Mouse (Mus musculus) forebrain, postnatal 0 days (tissue): ENCODE data around the gene Metrn. TPM values are rescaled to one million over a fixed set of nuclear protein-coding genes. Genes with fewer than 3 reads are reported as not detected.

ENCODE experiments used
- ATAC-seq: fragments of 200-750 bp; cut with Nextera tagmentation; 2 replicates; pipeline ENCODE4 v1.8.0; 2017; ENCODE audit warnings: mild to moderate bottlenecking, moderate library complexity
- DNase-seq: peaks from one replicate; pipeline ENCODE4 v3.0.0-alpha.2; 2015
- H3K27ac ChIP-seq: fragments of 300-500 bp; sonication (generic); 2 replicates; pipeline ENCODE4 v1.5.1; 2014; ENCODE audit warnings: low read depth, mild to moderate bottlenecking, antibody characterized with exemption, low read length, moderate library complexity, mixed read lengths
- H3K27me3 ChIP-seq: fragments of 300-500 bp; sonication (generic); 2 replicates; pipeline ENCODE4 v1.6.1; 2014; ENCODE audit warnings: mild to moderate bottlenecking, low read length, mixed read lengths; ENCODE audit not compliant: insufficient read depth
- H3K36me3 ChIP-seq: fragments of 300-500 bp; sonication (generic); 2 replicates; pipeline ENCODE4 v1.6.1; 2014; ENCODE audit warnings: mild to moderate bottlenecking, moderate library complexity; ENCODE audit not compliant: insufficient read depth
- H3K4me1 ChIP-seq: fragments of 300-500 bp; sonication (generic); 2 replicates; pipeline ENCODE4 v1.6.1; 2014; ENCODE audit warnings: antibody characterized with exemption; ENCODE audit not compliant: insufficient read depth
- H3K4me2 ChIP-seq: fragments of 300-500 bp; sonication (generic); 2 replicates; pipeline ENCODE4 v1.6.1; 2014; ENCODE audit warnings: low read depth, mild to moderate bottlenecking, moderate library complexity
- H3K4me3 ChIP-seq: fragments of 300-500 bp; sonication (generic); 2 replicates; pipeline ENCODE4 v1.5.1; 2014; ENCODE audit warnings: low read depth, low read length, mixed read lengths
- H3K9ac ChIP-seq: fragments of 300-500 bp; sonication (generic); 2 replicates; pipeline ENCODE4 v1.6.1; 2014; ENCODE audit warnings: mild to moderate bottlenecking
- H3K9me3 ChIP-seq: fragments of 300-500 bp; sonication (generic); 2 replicates; pipeline ENCODE4 v1.6.1; 2016; ENCODE audit warnings: low read length
- CTCF ChIP-seq: sonication (generic); IDR thresholded peaks from 2 replicates; pipeline ENCODE4 v1.5.1; 2016; ENCODE audit warnings: antibody characterized with exemption, control low read depth, low read depth
- WGBS: fragments of 180-500 bp; shearing (Covaris S2); extraction: QIAGEN DNeasy Blood & Tissue Kit; methylation state at CpG from one replicate; pipeline ENCODE4 v1.1.7; 2014; 5-methylcytosine and 5-hydroxymethylcytosine counted together
- polyA plus RNA-seq: library from polyadenylated mRNA; unstranded; fragments of >200 nt; fragmentation: Nextera tagmentation; extraction: Ambion mirVana; gene quantifications from 2 replicates; pipeline ENCODE4 v1.2.1, GENCODE M21; 2015
- total RNA-seq: library from RNA; depleted of rRNA; stranded (reverse); fragments of >200 nt; gene quantifications from 2 replicates; pipeline ENCODE4 v1.2.3, GENCODE M21; 2014

Metrn gene
- total and polyA plus RNA-seq, 2 experiments from 2014 or later: 56.9 to 148 TPM

GRCm38 (mm10) chr17:25835301-25835700 lies 38.4 kb upstream of the Metrn start:
- Histone ChIP-seq H3K4me2 (no peak overlapping the region), H3K9me3 (no peaks in the 10 kb centered on the region), H3K36me3 (peaks cover 29% of the 10 kb centered on the region), H3K27ac (no peak overlapping the region), H3K9ac (no peak overlapping the region), H3K4me1 (peaks cover 37% of the 10 kb centered on the region), H3K4me3 (no peak overlapping the region), H3K27me3 (no peaks in the 10 kb centered on the region)
- no peak for TF ChIP-seq CTCF
- 91% methylated on average over 7 of the region's 7 CpGs for WGBS
- no peak for DNase-seq
- ATAC-seq: no peak

GRCm38 (mm10) chr17:25834595-25835222 lies 37.8 kb upstream of the Metrn start:
- WGBS: 90% methylated on average over 12 of the region's 12 CpGs
- no peak overlapping the region for H3K9ac ChIP-seq
- DNase-seq (no peak), ATAC-seq (no peak)
- no peaks in the 10 kb centered on the region for H3K9me3 ChIP-seq
- peaks cover 29% of the 10 kb centered on the region for H3K36me3 ChIP-seq
- H3K27me3 ChIP-seq: no peaks in the 10 kb centered on the region
- TF ChIP-seq CTCF: no peak
- H3K27ac ChIP-seq: no peak overlapping the region
- peaks cover 42% of the 10 kb centered on the region for H3K4me1 ChIP-seq
- peak overlapping the region; percentile 89 for H3K4me2 ChIP-seq
- H3K4me3 ChIP-seq: peak overlapping the region; percentile 59

GRCm38 (mm10) chr17:25833961-25834594 lies 37.1 kb upstream of the Metrn start:
- DNase-seq: no peak

GRCm38 (mm10) chr17:25833291-25833663 lies 36.3 kb upstream of the Metrn start, which contains the start of gene Stub1:
Stub1 (minus strand) TSS chr17:25833404.
- Histone ChIP-seq H3K4me2 (peak within 1 kb of the TSS; percentile 89), H3K4me1 (peaks cover 46% of the 10 kb centered on the region), H3K27me3 (no peaks in the 10 kb centered on the region), H3K9ac (peak within 1 kb of the TSS; percentile 76), H3K36me3 (peaks cover 18% of the 10 kb centered on the region), H3K27ac (peak within 1 kb of the TSS; percentile 93), H3K4me3 (peak within 1 kb of the TSS; percentile 59), H3K9me3 (no peaks in the 10 kb centered on the region)
- ATAC-seq: peak; percentile 48
- TF ChIP-seq CTCF: no peak
- DNase-seq: no peak
- WGBS: 2% methylated on average over 24 of the region's 24 CpGs

More at GRCm38 (mm10) chr17:25833961-25834594, 37.1 kb upstream of the Metrn start:
- Histone ChIP-seq H3K4me3 (peak overlapping the region; percentile 59), H3K27ac (peak overlapping the region; percentile 93), H3K36me3 (peaks cover 23% of the 10 kb centered on the region), H3K9me3 (no peaks in the 10 kb centered on the region), H3K9ac (no peak overlapping the region), H3K4me1 (peaks cover 44% of the 10 kb centered on the region), H3K4me2 (peak overlapping the region; percentile 89), H3K27me3 (no peaks in the 10 kb centered on the region)
- 47% methylated on average over 6 of the region's 6 CpGs for WGBS
- TF ChIP-seq CTCF: no peak
- no peak for ATAC-seq

- Histone ChIP-seq H3K9me3 (no peaks in the 10 kb centered on the region), H3K4me3 (peak overlapping the region; percentile 59), H3K27me3 (no peaks in the 10 kb centered on the region), H3K4me1 (peaks cover 45% of the 10 kb centered on the region), H3K27ac (peak overlapping the region; percentile 93), H3K9ac (peak overlapping the region; percentile 76), H3K4me2 (peak overlapping the region; percentile 89), H3K36me3 (peaks cover 19% of the 10 kb centered on the region)
- DNase-seq (peak; percentile 98), ATAC-seq (peak; percentile 89)
- no peak; the same call in 1 of the 2 replicates for TF ChIP-seq CTCF
- WGBS: under 1% methylated on average over 70 of the region's 77 CpGs
Measured at GRCm38 (mm10) chr17:25832436-25833290, 35.7 kb upstream of the Metrn start.

- Histone ChIP-seq H3K27ac (peak overlapping the region; percentile 93; the same call in 1 of the 2 replicates), H3K4me2 (peak overlapping the region; percentile 89), H3K4me3 (peak overlapping the region; percentile 59), H3K4me1 (peaks cover 38% of the 10 kb centered on the region), H3K9me3 (no peaks in the 10 kb centered on the region), H3K36me3 (peaks cover 29% of the 10 kb centered on the region), H3K9ac (peak overlapping the region; percentile 76), H3K27me3 (no peaks in the 10 kb centered on the region)
- 61% methylated on average over 21 of the region's 21 CpGs for WGBS
- ATAC-seq (no peak), DNase-seq (no peak)
- no peak for TF ChIP-seq CTCF
Measured at GRCm38 (mm10) chr17:25831451-25832281, 34.7 kb upstream of the Metrn start.
